In the genomic region with DNA sequence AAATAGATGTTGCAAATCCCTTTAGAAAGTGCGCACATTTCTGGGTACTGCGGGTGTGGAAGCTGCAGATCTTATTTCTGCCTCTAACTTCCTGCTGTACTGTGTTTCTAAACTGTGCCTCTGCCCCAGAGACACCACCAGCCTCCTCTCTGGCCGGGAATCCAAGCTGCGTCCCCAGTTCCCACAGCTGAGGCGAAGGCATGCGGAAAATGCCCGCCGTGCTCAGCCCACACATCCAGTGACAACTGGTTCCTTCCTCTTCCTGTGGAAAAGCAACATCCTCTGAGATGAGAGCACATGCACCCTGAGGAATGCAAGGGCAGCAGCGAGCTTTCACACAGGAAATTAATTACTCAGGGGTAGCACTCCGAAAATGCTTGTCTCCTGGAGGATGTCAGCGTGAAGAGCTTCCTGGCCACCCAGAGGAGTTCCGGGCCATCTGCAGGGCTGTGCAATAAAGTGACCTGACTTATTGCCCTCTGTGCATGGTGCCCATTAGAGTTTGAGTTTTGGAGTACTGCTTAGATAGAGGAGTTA, we compare ENCODE assay signal across 7 mouse cellular contexts. TPM values are rescaled to one million over a fixed set of nuclear protein-coding genes. Genes with fewer than 3 reads are reported as not detected.
DNase-seq lines count a peak whose midpoint lies in the region; ATAC-seq and TF ChIP-seq lines count a peak whose summit lies in the region.

No protein-coding gene starts in this region.

- WGBS in hindbrain, embryonic 15.5 days: 18% methylated on average over 12 of the region's 12 CpGs
- 15% methylated on average over 12 of the region's 12 CpGs for WGBS in limb, embryonic 15.5 days
- 27% methylated on average over 12 of the region's 12 CpGs for WGBS in midbrain, embryonic 13.5 days

- peak overlapping the region; percentile 57 for H3K27ac ChIP-seq in hindbrain, embryonic 15.5 days (replicated peaks)
- peak overlapping the region; percentile 78 for H3K27ac ChIP-seq in limb, embryonic 15.5 days
- no peak overlapping the region; the same call in 1 of the 2 replicates for H3K27ac ChIP-seq in midbrain, embryonic 13.5 days

- POLR2A ChIA-PET in Patski (lab: Charles Lee): interaction anchor here (1.0 to 1.9 kb wide), 3 partner anchors 60 to 91 kb away, joined by 3 to 7 read pairs (median 3); a partner anchor contains a TSS

- H3K36me3 ChIP-seq in hindbrain, embryonic 15.5 days: no peaks in the 10 kb centered on the region
- H3K36me3 ChIP-seq in limb, embryonic 15.5 days: no peaks in the 10 kb centered on the region
- no peaks in the 10 kb centered on the region for H3K36me3 ChIP-seq in midbrain, embryonic 13.5 days

- H3K9ac ChIP-seq in hindbrain, embryonic 15.5 days: no peak overlapping the region
- H3K9ac ChIP-seq in limb, embryonic 15.5 days: no peak overlapping the region
- H3K9ac ChIP-seq in midbrain, embryonic 13.5 days (replicated peaks): no peak overlapping the region

- no peak for DNase-seq in Patski (ENCODE audit: low read depth, low spot score)
- DNase-seq in brain, adult 2 months (ENCODE audit: low read depth, low spot score): peak; percentile 56
- DNase-seq in gastrocnemius, postnatal 14 days: peak; percentile 62
- peak; percentile 42 for DNase-seq in thymus, postnatal 0 days (ENCODE audit: low spot score)

- in situ Hi-C loops in Patski (cut with MboI; ENCODE audit: low pct_unique_long_range_greater_than_20kb): loop anchor here (25.0 kb wide), 1 partner anchor 1315 kb away; a partner anchor contains a TSS

- ATAC-seq in Patski: peak; percentile 90
- peak; percentile 65 for ATAC-seq in hindbrain, embryonic 15.5 days (ENCODE audit: low FRiP score, low read depth)
- peak; percentile 52; the same call in 1 of the 2 replicates for ATAC-seq in limb, embryonic 15.5 days (ENCODE audit: insufficient number of reproducible peaks, low FRiP score, low TSS enrichment, low read depth)
- peak; percentile 68; the same call in 1 of the 2 replicates for ATAC-seq in midbrain, embryonic 13.5 days

- intact Hi-C loops in gastrocnemius, postnatal 14 days (cut with DNase I; ENCODE audit: low total_unique reads): no loop called here

- peak overlapping the region; percentile 16; the same call in 1 of the 2 replicates for H3K4me2 ChIP-seq in hindbrain, embryonic 15.5 days
- no peak overlapping the region for H3K4me2 ChIP-seq in limb, embryonic 15.5 days
- no peak overlapping the region for H3K4me2 ChIP-seq in midbrain, embryonic 13.5 days (replicated peaks)

- H3K4me1 ChIP-seq in hindbrain, embryonic 15.5 days (replicated peaks): peaks cover 12% of the 10 kb centered on the region
- H3K4me1 ChIP-seq in limb, embryonic 15.5 days: peaks cover 17% of the 10 kb centered on the region
- peaks cover 9% of the 10 kb centered on the region; the same call in 1 of the 2 replicates for H3K4me1 ChIP-seq in midbrain, embryonic 13.5 days (replicated peaks)

- TF ChIP-seq CTCF in Patski (IDR thresholded peaks at IDR 0.05): no peak

- no peaks in the 10 kb centered on the region for H3K27me3 ChIP-seq in Patski
- no peaks in the 10 kb centered on the region for H3K27me3 ChIP-seq in hindbrain, embryonic 15.5 days
- no peaks in the 10 kb centered on the region for H3K27me3 ChIP-seq in limb, embryonic 15.5 days
- H3K27me3 ChIP-seq in midbrain, embryonic 13.5 days: no peaks in the 10 kb centered on the region

- H3K9me3 ChIP-seq in hindbrain, embryonic 15.5 days: no peaks in the 10 kb centered on the region
- no peaks in the 10 kb centered on the region for H3K9me3 ChIP-seq in limb, embryonic 15.5 days
- H3K9me3 ChIP-seq in midbrain, embryonic 13.5 days: no peaks in the 10 kb centered on the region

- H3K4me3 ChIP-seq in hindbrain, embryonic 15.5 days: no peak overlapping the region
- no peak overlapping the region for H3K4me3 ChIP-seq in limb, embryonic 15.5 days
- H3K4me3 ChIP-seq in midbrain, embryonic 13.5 days (replicated peaks): no peak overlapping the region

- CTCF ChIA-PET in Patski (lab: Charles Lee): interaction anchor here (1.0 to 1.9 kb wide), 12 partner anchors 8 to 444 kb away, joined by 3 to 6 read pairs (median 4); a partner anchor contains a TSS

RNA-seq across cellular contexts. Expression of a gene that starts 45.9 kb away (rescaled TPM):
- not detected for polyA plus RNA-seq in Patski (2021)
- not detected for total RNA-seq in gastrocnemius, postnatal 14 days (2021)
- not detected in 2 replicates for polyA plus RNA-seq in hindbrain, embryonic 15.5 days (2015; fragmentation: Nextera tagmentation; extraction: Ambion mirVana)
- polyA plus RNA-seq in limb, embryonic 15.5 days (2015; fragmentation: Nextera tagmentation; extraction: Ambion mirVana): not detected in 2 replicates
- polyA plus RNA-seq in midbrain, embryonic 13.5 days (2015; fragmentation: Nextera tagmentation; extraction: Ambion mirVana): not detected in 2 replicates
- 0.43 and 0.50 TPM in 2 replicates for polyA plus RNA-seq in thymus, postnatal 0 days (2015; fragmentation: Nextera tagmentation; extraction: Ambion mirVana)
